Mouse (Mus musculus): ENCODE data around the gene Zfp120. TPM values are rescaled to one million over a fixed set of nuclear protein-coding genes. Genes with fewer than 3 reads are reported as not detected.
"Not testable (repeated sequence)": the region's sequence is repeated elsewhere in the genome, so short reads cannot be mapped to it uniquely, and the experiment has no call there.

Gene Zfp120
- polyA plus RNA-seq, 1 experiment, result 8.4 TPM

GRCm38 (mm10) chr2:150132773-150133172 lies 3.7 kb downstream of the Zfp120 start:
- TF ChIP-seq POLR2A (IDR thresholded peaks at IDR 0.05; ENCODE audit: insufficient read depth, low read length), result no peak
- TF ChIP-seq EP300 (IDR thresholded peaks at IDR 0.05; ENCODE audit: insufficient read depth, low read depth, low read length), result 0 out of 2 replicates have a peak, but pooled peaks have one; percentile 18
- H3K36me3 ChIP-seq (ENCODE audit: control insufficient read depth, insufficient read depth, low read length, poor library complexity, severe bottlenecking), result no peaks in the 10 kb centered on the region
- no peak overlapping the region for H3K27ac ChIP-seq (ENCODE audit: insufficient read depth, low read length)
- H3K9ac ChIP-seq (ENCODE audit: low read depth, poor library complexity, severe bottlenecking), result no peak overlapping the region
- H3K4me3 ChIP-seq (ENCODE audit: low read depth, low read length), result no peak overlapping the region
- H3K27me3 ChIP-seq (ENCODE audit: control insufficient read depth, insufficient read depth, low read length, poor library complexity, severe bottlenecking), result no peaks in the 10 kb centered on the region
- no peaks in the 10 kb centered on the region for H3K9me3 ChIP-seq (replicated peaks; ENCODE audit: control insufficient read depth, insufficient read depth, low read length, poor library complexity, severe bottlenecking)
- peaks cover 1% of the 10 kb centered on the region for H3K4me1 ChIP-seq (ENCODE audit: control insufficient read depth, insufficient read depth, low read length)

- not testable (repeated sequence) for H3K27ac ChIP-seq (ENCODE audit: insufficient read depth, low read length)
Measured at GRCm38 (mm10) chr2:150132002-150132401, 4.5 kb downstream of the Zfp120 start.

GRCm38 (mm10) chr2:150111247-150111912 lies 25.1 kb downstream of the Zfp120 start:
- H3K36me3 ChIP-seq (ENCODE audit: control insufficient read depth, insufficient read depth, low read length, poor library complexity, severe bottlenecking), result no peaks in the 10 kb centered on the region
- H3K27me3 ChIP-seq (ENCODE audit: control insufficient read depth, insufficient read depth, low read length, poor library complexity, severe bottlenecking), result no peaks in the 10 kb centered on the region
- no peak overlapping the region for H3K9ac ChIP-seq (ENCODE audit: low read depth, poor library complexity, severe bottlenecking)
- H3K4me1 ChIP-seq (ENCODE audit: control insufficient read depth, insufficient read depth, low read length), result no peaks in the 10 kb centered on the region
- no peak overlapping the region for H3K27ac ChIP-seq (ENCODE audit: insufficient read depth, low read length)
- no peak overlapping the region for H3K4me3 ChIP-seq (ENCODE audit: low read depth, low read length)
- no peaks in the 10 kb centered on the region for H3K9me3 ChIP-seq (replicated peaks; ENCODE audit: control insufficient read depth, insufficient read depth, low read length, poor library complexity, severe bottlenecking)
- TF ChIP-seq EP300 (IDR thresholded peaks at IDR 0.05; ENCODE audit: insufficient read depth, low read depth, low read length), result no peak
- no peak for TF ChIP-seq POLR2A (IDR thresholded peaks at IDR 0.05; ENCODE audit: insufficient read depth, low read length)
- no peak for TF ChIP-seq CTCF (IDR thresholded peaks at IDR 0.05; ENCODE audit: low read depth, low read length)

More at GRCm38 (mm10) chr2:150132002-150132401, 4.5 kb downstream of the Zfp120 start:
- not testable (repeated sequence) for H3K27me3 ChIP-seq (ENCODE audit: control insufficient read depth, insufficient read depth, low read length, poor library complexity, severe bottlenecking); H3K9me3 ChIP-seq (replicated peaks; ENCODE audit: control insufficient read depth, insufficient read depth, low read length, poor library complexity, severe bottlenecking); H3K4me1 ChIP-seq (ENCODE audit: control insufficient read depth, insufficient read depth, low read length); H3K4me3 ChIP-seq (ENCODE audit: low read depth, low read length); H3K9ac ChIP-seq (ENCODE audit: low read depth, poor library complexity, severe bottlenecking); H3K36me3 ChIP-seq (ENCODE audit: control insufficient read depth, insufficient read depth, low read length, poor library complexity, severe bottlenecking)

GRCm38 (mm10) chr2:150099618-150100017 lies 36.9 kb downstream of the Zfp120 start:
- not testable (repeated sequence) for H3K4me1 ChIP-seq (ENCODE audit: control insufficient read depth, insufficient read depth, low read length); H3K9me3 ChIP-seq (replicated peaks; ENCODE audit: control insufficient read depth, insufficient read depth, low read length, poor library complexity, severe bottlenecking); H3K4me3 ChIP-seq (ENCODE audit: low read depth, low read length); H3K27ac ChIP-seq (ENCODE audit: insufficient read depth, low read length); H3K36me3 ChIP-seq (ENCODE audit: control insufficient read depth, insufficient read depth, low read length, poor library complexity, severe bottlenecking); H3K27me3 ChIP-seq (ENCODE audit: control insufficient read depth, insufficient read depth, low read length, poor library complexity, severe bottlenecking); H3K9ac ChIP-seq (ENCODE audit: low read depth, poor library complexity, severe bottlenecking)

Other genes with a start within 250 kb of the Zfp120 start
- gene Gm10770, start 43.0 kb upstream of the Zfp120 start, polyA plus RNA-seq (2011; ENCODE audit: insufficient read depth, insufficient read length, low read depth, missing spikeins), result not detected in 2 replicates
- gene Gm14139, start 45.0 kb upstream of the Zfp120 start, polyA plus RNA-seq (2011; ENCODE audit: insufficient read depth, insufficient read length, low read depth, missing spikeins), result 14.2 and 16.1 TPM in 2 replicates
- 7.5 and 10.0 TPM in 2 replicates for gene Zfp937, start 81.4 kb upstream of the Zfp120 start, polyA plus RNA-seq (2011; ENCODE audit: insufficient read depth, insufficient read length, low read depth, missing spikeins)
- gene Gm21994, start 118.9 kb upstream of the Zfp120 start, polyA plus RNA-seq (2011; ENCODE audit: insufficient read depth, insufficient read length, low read depth, missing spikeins), result 17.5 and 20.9 TPM in 2 replicates
- gene Gm14124, start 120.8 kb upstream of the Zfp120 start, polyA plus RNA-seq (2011; ENCODE audit: insufficient read depth, insufficient read length, low read depth, missing spikeins), result 13.8 and 14.8 TPM in 2 replicates
- 10.3 and 13.5 TPM in 2 replicates for gene Gm10130, start 187.0 kb upstream of the Zfp120 start, polyA plus RNA-seq (2011; ENCODE audit: insufficient read depth, insufficient read length, low read depth, missing spikeins)
- gene 3300002I08Rik, start 226.1 kb upstream of the Zfp120 start, polyA plus RNA-seq (2011; ENCODE audit: insufficient read depth, insufficient read length, low read depth, missing spikeins), result 7.8 and 9.0 TPM in 2 replicates

Data from ES-Bruce4 (cell line).